Mouse (Mus musculus) midbrain, embryonic 14.5 days (tissue): Measurements from ENCODE around the gene Krtcap2. TPM values are rescaled to one million over a fixed set of nuclear protein-coding genes. Genes with fewer than 3 reads are reported as not detected.

Source experiments
- ATAC-seq: fragments of 200-750 bp; cut with Nextera tagmentation; 2 replicates; pipeline ENCODE4 v1.8.0; 2017; ENCODE audit warnings: moderate number of reproducible peaks, moderate library complexity; ENCODE audit not compliant: low FRiP score, low TSS enrichment
- DNase-seq: peaks from one replicate; pipeline ENCODE4 v3.0.0-alpha.2; 2015
- H3K27ac ChIP-seq: fragments of 300-500 bp; sonication (generic); replicated peaks from 2 replicates; pipeline ENCODE4 v1.5.1; 2014; ENCODE audit warnings: mild to moderate bottlenecking, low read depth, low read length, moderate library complexity
- H3K27me3 ChIP-seq: fragments of 300-500 bp; sonication (generic); 2 replicates; pipeline ENCODE4 v1.6.1; 2014; ENCODE audit warnings: low read length, control low read depth, mixed read lengths; ENCODE audit not compliant: control insufficient read depth, insufficient read depth
- H3K36me3 ChIP-seq: fragments of 300-500 bp; sonication (generic); 2 replicates; pipeline ENCODE4 v1.6.1; 2014; ENCODE audit warnings: low read length, control low read depth; ENCODE audit not compliant: control insufficient read depth, insufficient read depth
- H3K4me1 ChIP-seq: fragments of 300-500 bp; sonication (generic); 2 replicates; pipeline ENCODE4 v1.6.1; 2014; ENCODE audit warnings: mild to moderate bottlenecking, antibody characterized with exemption, low read length, control low read depth; ENCODE audit not compliant: control insufficient read depth, insufficient read depth
- H3K4me2 ChIP-seq: fragments of 300-500 bp; sonication (generic); 2 replicates; pipeline ENCODE4 v1.6.1; 2014; ENCODE audit warnings: mild to moderate bottlenecking, low read length, moderate library complexity
- H3K4me3 ChIP-seq: fragments of 300-500 bp; sonication (generic); replicated peaks from 2 replicates; pipeline ENCODE4 v1.5.1; 2014; ENCODE audit warnings: low read depth, low read length
- H3K9ac ChIP-seq: fragments of 300-500 bp; sonication (generic); replicated peaks from 2 replicates; pipeline ENCODE4 v1.6.1; 2014; ENCODE audit warnings: mild to moderate bottlenecking, low read length, moderate library complexity
- H3K9me3 ChIP-seq: fragments of 300-500 bp; sonication (generic); 2 replicates; pipeline ENCODE4 v1.6.1; 2016; ENCODE audit warnings: low read length, control low read depth, mixed read lengths; ENCODE audit not compliant: control insufficient read depth
- WGBS: fragments of 180-500 bp; shearing (Covaris S2); extraction: QIAGEN DNeasy Blood & Tissue Kit; methylation state at CpG from one replicate; pipeline ENCODE4 v1.1.7; 2014; 5-methylcytosine and 5-hydroxymethylcytosine counted together
- polyA plus RNA-seq: library from polyadenylated mRNA; unstranded; fragments of >200 nt; fragmentation: Nextera tagmentation; extraction: Ambion mirVana; gene quantifications from 2 replicates; pipeline ENCODE4 v1.2.1, GENCODE M21; 2014

Gene Krtcap2
- polyA plus RNA-seq: 199 and 237 TPM in 2 replicates

- peak; percentile 90 for DNase-seq
- Histone ChIP-seq H3K27me3 (no peaks in the 10 kb centered on the region), H3K4me1 (peaks cover 39% of the 10 kb centered on the region), H3K4me3 (peak within 1 kb of the TSS; percentile 63), H3K4me2 (peak within 1 kb of the TSS; percentile 84), H3K27ac (peak within 1 kb of the TSS; percentile 96), H3K9ac (peak within 1 kb of the TSS; percentile 74), H3K9me3 (no peaks in the 10 kb centered on the region), H3K36me3 (peaks cover 28% of the 10 kb centered on the region)
- WGBS: 2% methylated on average over 20 of the region's 20 CpGs
- peak; percentile 62 for ATAC-seq
These were observed at the start of gene Krtcap2 for GRCm38 (mm10) chr3:89245688-89246171. Gene Krtcap2, plus strand, starts transcription at chr3:89245966.

DNA sequence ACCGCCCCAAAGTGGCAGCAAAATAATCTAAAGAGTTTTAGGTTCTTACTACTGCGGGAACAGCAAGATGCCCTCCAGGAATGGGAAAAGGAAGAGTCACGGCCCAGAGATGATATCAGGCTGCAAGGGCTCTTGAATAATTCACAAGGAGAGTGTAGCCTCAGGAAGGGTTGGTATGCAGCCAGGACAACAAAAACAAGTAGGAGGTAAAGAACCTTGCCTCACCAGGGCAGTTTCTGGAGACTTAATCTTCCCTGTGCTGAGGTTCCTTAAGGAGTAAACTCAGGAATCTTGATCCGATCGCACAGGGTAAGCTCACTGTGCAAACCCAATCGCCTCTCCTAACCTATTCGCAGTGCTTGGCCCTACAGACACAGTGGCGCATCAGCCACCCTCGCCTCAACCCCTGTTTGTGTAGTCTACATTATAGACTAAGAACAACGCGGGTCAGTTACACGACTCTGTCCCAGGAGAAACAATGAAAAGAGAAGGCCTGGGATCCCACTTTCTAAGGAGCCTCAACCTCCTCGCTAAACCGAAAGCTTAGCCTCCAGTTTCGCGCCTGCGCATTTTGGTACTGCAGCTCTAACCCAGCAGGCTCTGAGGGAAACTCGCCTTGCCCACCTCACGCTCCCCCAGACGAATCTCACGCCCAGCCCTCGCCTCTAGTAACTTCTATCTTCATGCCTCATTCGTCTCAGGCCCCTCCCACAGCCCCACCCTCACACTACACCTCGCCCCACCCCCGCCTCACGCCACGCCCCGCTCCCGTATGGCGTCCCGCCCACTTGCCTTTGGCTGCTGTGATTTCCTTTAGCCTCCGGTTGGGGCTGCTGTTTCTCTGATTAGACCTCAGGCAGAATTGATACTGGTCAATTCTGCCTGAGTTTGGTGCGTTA lies 49.5 kb upstream of the Krtcap2 start:
- peak; percentile 94 for ATAC-seq
- peak overlapping the region; percentile 77 for H3K27ac ChIP-seq

DNA sequence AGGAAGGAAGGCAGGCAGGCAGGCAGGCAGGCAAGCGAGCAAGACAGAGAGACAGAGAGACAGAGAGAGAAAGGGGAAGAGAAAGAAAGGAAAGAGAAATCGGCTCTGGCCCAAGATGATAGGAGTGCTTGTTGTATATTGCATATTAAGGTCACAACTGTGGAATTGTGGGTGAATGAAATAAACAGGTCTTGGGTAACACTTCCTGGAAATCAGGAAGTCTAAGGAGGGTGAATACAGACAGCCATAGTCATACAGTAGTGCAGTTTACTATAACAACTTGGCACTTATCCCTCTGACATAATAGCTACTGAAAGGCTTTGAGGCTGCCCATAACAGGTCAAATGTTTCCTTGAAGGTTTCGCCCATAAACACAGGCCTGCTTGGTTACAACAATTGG lies 45.9 kb upstream of the Krtcap2 start:
- no peak for ATAC-seq

More for the DNA sequence above, 49.5 kb upstream of the Krtcap2 start:
- no peaks in the 10 kb centered on the region for H3K9me3 ChIP-seq
- DNase-seq: peak; percentile 93
- WGBS: 7% methylated on average over 33 of the region's 33 CpGs
- peak overlapping the region; percentile 55 for H3K9ac ChIP-seq
- H3K4me2 ChIP-seq: peak overlapping the region; percentile 69
- H3K4me3 ChIP-seq: peak overlapping the region; percentile 33
- H3K36me3 ChIP-seq: no peaks in the 10 kb centered on the region
- H3K27me3 ChIP-seq: no peaks in the 10 kb centered on the region
- peaks cover 10% of the 10 kb centered on the region; the same call in 1 of the 2 replicates for H3K4me1 ChIP-seq

DNA sequence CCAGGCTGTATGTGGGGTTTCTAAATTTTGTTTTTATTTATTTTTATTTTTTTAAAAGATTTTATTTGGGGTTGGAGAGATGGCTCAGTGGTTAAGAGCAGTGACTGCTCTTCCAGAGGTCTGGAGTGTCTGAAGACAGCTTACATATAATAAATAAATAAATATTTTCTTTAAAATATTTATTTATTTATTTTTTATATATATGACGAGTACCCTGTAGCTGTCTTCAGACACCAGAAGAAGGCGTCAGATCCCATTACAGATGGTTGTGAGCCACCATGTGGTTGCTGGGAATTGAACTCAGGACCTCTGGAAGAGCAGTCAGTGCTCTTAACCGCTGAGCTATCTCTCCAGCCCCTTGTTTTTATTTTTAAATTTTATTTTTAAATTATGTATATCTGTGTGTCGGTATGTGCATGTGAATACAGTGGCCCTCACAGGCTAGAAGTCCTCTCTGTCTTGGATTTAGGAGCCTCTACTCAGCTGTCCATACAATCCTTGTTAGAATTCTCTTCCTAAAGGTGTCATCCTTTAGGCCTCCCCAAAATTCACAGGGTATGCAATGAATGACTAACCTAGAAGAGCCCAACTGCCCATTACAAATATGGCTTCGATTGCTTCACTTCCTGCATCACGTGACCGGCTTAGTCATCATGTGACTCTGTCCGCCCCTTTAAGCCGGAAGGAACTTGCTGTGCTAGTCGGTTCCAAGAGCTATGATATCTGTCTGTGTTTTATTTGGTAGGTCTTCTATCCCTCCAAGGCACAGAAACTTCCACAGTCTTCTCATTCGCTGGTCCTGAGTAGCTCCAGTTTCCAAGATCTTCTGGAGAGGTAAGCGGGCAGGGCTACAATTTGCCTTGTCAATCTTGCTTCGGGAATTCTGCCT lies 43.3 kb upstream of the Krtcap2 start, which contains the start of gene Gba:
Gene Gba, plus strand, starts transcription at position 676 of the 889 bp plus-strand sequence.
- H3K9me3 ChIP-seq: no peaks in the 10 kb centered on the region
- no peaks in the 10 kb centered on the region for H3K4me1 ChIP-seq
- H3K9ac ChIP-seq: peak within 1 kb of the TSS; percentile 42
- no peaks in the 10 kb centered on the region for H3K27me3 ChIP-seq
- DNase-seq (peak; percentile 96), ATAC-seq (peak; percentile 91)
- WGBS: 29% methylated on average over 13 of the region's 13 CpGs
- no peak within 1 kb of the TSS for H3K27ac ChIP-seq
- peaks cover 27% of the 10 kb centered on the region for H3K36me3 ChIP-seq
- peak within 1 kb of the TSS; percentile 43 for H3K4me3 ChIP-seq
- H3K4me2 ChIP-seq: peak within 1 kb of the TSS; percentile 60

More for the DNA sequence above, 45.9 kb upstream of the Krtcap2 start:
- H3K9ac ChIP-seq: no peak overlapping the region
- H3K4me3 ChIP-seq: no peak overlapping the region
- 86% methylated on average over 3 of the region's 3 CpGs for WGBS
- DNase-seq: no peak
- no peak overlapping the region for H3K27ac ChIP-seq
- peaks cover 10% of the 10 kb centered on the region; the same call in 1 of the 2 replicates for H3K4me1 ChIP-seq
- H3K4me2 ChIP-seq: no peak overlapping the region
- H3K27me3 ChIP-seq: no peaks in the 10 kb centered on the region
- no peaks in the 10 kb centered on the region for H3K9me3 ChIP-seq
- H3K36me3 ChIP-seq: 0 out of 2 replicates have a peak, but pooled peaks cover 6% of the 10 kb centered on the region

- Histone ChIP-seq H3K4me3 (peak overlapping the region; percentile 43), H3K36me3 (peaks cover 33% of the 10 kb centered on the region), H3K4me1 (no peaks in the 10 kb centered on the region), H3K27me3 (no peaks in the 10 kb centered on the region), H3K9me3 (no peaks in the 10 kb centered on the region), H3K9ac (peak overlapping the region; percentile 42), H3K27ac (no peak overlapping the region), H3K4me2 (peak overlapping the region; percentile 60)
- DNase-seq (no peak), ATAC-seq (peak; percentile 16; the same call in 1 of the 2 replicates)
- 36% methylated on average over 5 of the region's 5 CpGs for WGBS
These were observed 42.6 kb upstream of the Krtcap2 start for GRCm38 (mm10) chr3:89203142-89203514.

DNA sequence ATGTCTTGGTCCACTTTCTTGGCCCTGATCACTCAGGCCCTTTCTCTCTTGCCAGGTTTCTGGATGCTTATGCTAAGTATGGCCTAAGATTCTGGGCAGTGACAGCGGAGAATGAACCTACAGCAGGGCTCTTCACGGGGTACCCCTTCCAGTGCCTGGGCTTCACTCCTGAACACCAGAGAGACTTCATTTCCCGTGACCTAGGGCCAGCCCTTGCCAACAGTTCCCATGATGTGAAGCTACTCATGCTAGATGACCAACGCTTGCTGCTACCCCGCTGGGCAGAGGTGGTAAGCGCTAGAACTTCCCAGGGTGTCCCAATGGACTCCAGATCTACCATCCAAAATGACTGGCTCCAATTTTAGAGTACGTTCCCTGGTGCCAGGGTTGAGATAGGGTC lies 39.7 kb upstream of the Krtcap2 start:
- Histone ChIP-seq H3K27me3 (no peaks in the 10 kb centered on the region), H3K4me2 (no peak overlapping the region), H3K36me3 (peaks cover 60% of the 10 kb centered on the region), H3K4me1 (no peaks in the 10 kb centered on the region), H3K27ac (no peak overlapping the region), H3K9me3 (no peaks in the 10 kb centered on the region), H3K4me3 (no peak overlapping the region), H3K9ac (no peak overlapping the region)
- ATAC-seq (no peak), DNase-seq (no peak)
- WGBS: 92% methylated on average over 7 of the region's 7 CpGs

- no peaks in the 10 kb centered on the region for H3K27me3 ChIP-seq
- peaks cover 60% of the 10 kb centered on the region for H3K36me3 ChIP-seq
- H3K9ac ChIP-seq: no peak overlapping the region
- DNase-seq: no peak
- ATAC-seq: no peak
- H3K4me3 ChIP-seq: no peak overlapping the region
- 91% methylated on average over 2 of the region's 2 CpGs for WGBS
- no peak overlapping the region for H3K27ac ChIP-seq
- H3K9me3 ChIP-seq: no peaks in the 10 kb centered on the region
- H3K4me2 ChIP-seq: no peak overlapping the region
- H3K4me1 ChIP-seq: no peaks in the 10 kb centered on the region
These were observed 39.1 kb upstream of the Krtcap2 start for GRCm38 (mm10) chr3:89206695-89207094.

- peaks cover 60% of the 10 kb centered on the region for H3K36me3 ChIP-seq
These were observed 37.6 kb upstream of the Krtcap2 start for GRCm38 (mm10) chr3:89208075-89208657.

More at GRCm38 (mm10) chr3:89208075-89208657, 37.6 kb upstream of the Krtcap2 start:
- no peak overlapping the region for H3K4me2 ChIP-seq
- H3K9me3 ChIP-seq: no peaks in the 10 kb centered on the region
- WGBS: 89% methylated on average over 13 of the region's 13 CpGs
- ATAC-seq (no peak), DNase-seq (no peak)
- H3K27me3 ChIP-seq: no peaks in the 10 kb centered on the region
- peaks cover 8% of the 10 kb centered on the region; the same call in 1 of the 2 replicates for H3K4me1 ChIP-seq
- no peak overlapping the region for H3K9ac ChIP-seq
- H3K27ac ChIP-seq: no peak overlapping the region
- no peak overlapping the region for H3K4me3 ChIP-seq
